Mouse (Mus musculus) right cerebral cortex, adult 18-20 months (tissue): ENCODE measurements at regions not wholly inside any gene's neighbourhood (a gene's known extent, or its start where the extent isn't known, plus 50 kb on each side); places are given as distances from the start of the nearest gene placed in this dataset.

Experiments
- DNase-seq: peaks from one replicate; pipeline ENCODE4 v3.0.0; 2022; ENCODE audit warnings: mixed read lengths

DNA sequence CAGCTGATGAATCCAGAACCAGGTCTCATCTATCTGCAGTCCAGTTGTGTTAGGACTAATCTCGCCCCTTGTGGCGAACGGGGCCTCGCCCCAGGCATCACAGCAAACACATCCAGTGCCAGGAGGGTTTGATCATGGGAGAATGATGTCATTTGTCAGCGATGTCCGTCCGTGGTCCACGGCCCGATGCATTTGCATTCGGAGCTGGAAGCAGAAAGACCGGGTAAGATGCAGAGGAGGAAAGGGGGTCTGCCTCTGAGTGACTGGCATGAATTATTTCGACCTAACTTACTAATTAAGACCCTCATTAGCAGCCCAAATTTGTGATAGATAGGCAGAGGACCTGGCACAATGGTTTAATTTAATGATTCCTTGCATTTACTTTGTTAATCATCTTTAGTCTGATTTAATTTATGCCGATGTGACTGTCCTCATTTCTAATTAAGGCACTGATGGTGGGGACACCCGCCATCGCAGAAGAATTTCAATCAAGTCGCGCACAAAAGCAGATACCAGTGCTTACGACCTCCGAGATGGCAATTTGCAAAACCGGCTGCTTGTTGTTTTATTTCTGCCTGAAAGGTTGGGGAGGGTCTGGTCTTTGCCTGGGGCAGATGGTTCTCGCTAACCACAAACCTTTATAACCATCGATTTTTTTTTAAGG is 141.9 kb downstream of the Cryba4 start:
- peak; percentile 33 for DNase-seq

GRCm38 (mm10) chr5:112120766-112121165 is 131.6 kb downstream of the Cryba4 start:
- no peak for DNase-seq

DNA sequence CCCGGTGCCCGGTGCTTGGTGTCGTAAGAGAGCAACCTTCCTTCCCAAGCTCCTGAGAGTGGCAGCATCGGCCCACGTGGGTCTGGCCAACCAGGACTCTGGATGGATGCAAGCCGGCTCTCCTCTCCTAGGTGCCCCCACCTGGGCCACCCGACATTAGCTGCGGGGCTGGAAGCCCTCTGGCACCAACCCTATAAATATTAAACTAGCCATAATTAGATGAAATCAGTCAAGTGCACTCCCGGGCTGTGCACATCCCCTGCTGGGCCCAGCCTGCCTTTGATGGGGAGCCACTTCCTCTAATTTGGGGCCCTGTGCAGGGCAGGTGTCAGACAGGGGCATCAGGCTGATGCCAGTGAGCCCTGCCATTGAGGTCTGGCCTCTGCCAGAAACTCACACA is 130.8 kb downstream of the Cryba4 start:
- DNase-seq = no peak

GRCm38 (mm10) chr5:112122581-112122980 is 129.7 kb downstream of the Cryba4 start:
- DNase-seq = no peak

DNA sequence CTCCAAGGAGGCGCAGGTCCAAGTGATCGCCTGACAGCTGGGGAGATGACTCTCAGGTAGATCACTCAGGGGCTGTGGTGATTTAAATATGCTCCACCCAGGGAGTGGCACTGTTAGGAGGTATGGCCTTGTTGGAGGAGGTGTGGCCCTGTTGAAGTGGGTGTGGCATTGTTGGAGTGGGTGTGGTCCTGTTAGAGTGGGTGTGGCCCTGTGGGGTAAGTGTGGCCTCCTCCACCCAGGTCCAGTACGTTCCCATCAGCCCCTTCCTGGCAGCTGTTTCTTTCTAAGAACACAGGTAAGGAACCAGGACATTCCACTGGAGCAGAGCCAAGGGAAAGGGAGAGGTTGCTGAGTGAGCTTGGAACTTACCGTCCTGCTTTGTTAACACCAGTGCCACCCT is 125.1 kb downstream of the Cryba4 start:
- no peak for DNase-seq

- DNase-seq = peak; percentile 9
These were observed 119.6 kb downstream of the Cryba4 start for GRCm38 (mm10) chr5:112132746-112133145.

GRCm38 (mm10) chr5:112133688-112134573 is 118.4 kb downstream of the Cryba4 start:
- DNase-seq = peak; percentile 29

DNA sequence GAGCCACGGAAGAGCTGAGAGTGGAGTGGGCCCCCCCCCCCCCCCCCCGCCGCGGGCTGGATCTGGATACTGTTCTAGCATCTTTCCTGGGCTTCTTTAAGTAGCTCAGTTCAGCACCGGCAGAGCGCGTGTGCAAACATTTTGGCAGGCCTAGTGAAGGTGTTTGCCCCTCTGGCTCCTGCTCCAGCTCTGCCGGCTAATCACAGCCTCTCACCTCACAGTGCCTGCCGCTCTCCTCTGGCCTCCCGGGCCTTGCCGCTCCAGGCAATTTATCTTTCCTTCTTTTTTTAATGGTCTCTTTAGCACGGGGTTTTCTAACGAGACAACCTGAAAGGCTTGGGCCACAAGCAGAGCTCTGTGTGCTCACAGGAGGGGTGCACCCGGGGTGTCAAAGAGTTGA is 115.7 kb downstream of the Cryba4 start:
- no peak for DNase-seq

DNA sequence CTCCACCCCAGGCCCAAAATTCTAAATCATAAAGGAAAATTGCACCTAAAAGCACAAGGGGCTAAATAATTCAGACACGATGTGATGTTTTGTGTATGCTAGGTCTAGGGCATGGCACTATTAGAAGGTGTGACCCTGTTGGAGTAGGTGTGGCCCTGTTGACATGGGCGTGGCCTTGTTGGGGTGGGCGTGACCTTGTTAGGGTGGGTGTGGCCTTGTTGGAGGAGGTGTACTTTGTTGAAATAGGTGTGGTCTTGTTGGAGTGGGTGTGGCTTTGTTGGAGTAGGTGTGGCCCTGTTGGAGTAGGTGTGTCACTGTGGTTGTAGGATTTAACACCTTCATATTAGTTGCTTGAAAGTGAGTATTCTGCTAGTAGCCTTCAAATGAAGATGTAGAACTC is 114.1 kb downstream of the Cryba4 start:
- no peak for DNase-seq

- DNase-seq = peak; percentile 78
These were observed 109.6 kb downstream of the Cryba4 start for GRCm38 (mm10) chr5:112142731-112143130.

GRCm38 (mm10) chr5:112143993-112144621 is 108.2 kb downstream of the Cryba4 start:
- no peak for DNase-seq

- DNase-seq = peak; percentile 71
These were observed 98.6 kb downstream of the Cryba4 start for GRCm38 (mm10) chr5:112153675-112154085.

GRCm38 (mm10) chr5:112154650-112155049 is 97.7 kb downstream of the Cryba4 start:
- no peak for DNase-seq

DNA sequence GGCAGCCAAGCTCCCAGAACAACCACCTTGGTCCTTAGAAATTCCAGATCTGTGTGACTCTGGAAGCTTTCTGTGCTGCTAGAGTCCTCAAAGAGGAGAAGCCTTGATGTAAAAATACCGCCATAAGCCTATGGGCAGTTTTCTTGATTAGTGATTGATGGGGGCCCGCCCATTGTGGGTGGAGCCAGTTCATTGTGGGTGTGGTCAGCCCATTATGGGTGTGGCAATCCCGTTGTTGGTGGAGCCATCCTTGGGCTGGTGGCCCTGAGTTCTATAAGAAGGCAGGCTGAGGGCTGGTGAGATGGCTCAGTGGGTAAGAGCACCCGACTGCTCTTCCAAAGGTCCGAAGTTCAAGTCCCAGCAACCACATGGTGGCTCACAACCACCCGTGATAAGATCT is 97.3 kb downstream of the Cryba4 start:
- no peak for DNase-seq

- no peak for DNase-seq
These were observed 96.3 kb downstream of the Cryba4 start for GRCm38 (mm10) chr5:112156005-112156404.

DNA sequence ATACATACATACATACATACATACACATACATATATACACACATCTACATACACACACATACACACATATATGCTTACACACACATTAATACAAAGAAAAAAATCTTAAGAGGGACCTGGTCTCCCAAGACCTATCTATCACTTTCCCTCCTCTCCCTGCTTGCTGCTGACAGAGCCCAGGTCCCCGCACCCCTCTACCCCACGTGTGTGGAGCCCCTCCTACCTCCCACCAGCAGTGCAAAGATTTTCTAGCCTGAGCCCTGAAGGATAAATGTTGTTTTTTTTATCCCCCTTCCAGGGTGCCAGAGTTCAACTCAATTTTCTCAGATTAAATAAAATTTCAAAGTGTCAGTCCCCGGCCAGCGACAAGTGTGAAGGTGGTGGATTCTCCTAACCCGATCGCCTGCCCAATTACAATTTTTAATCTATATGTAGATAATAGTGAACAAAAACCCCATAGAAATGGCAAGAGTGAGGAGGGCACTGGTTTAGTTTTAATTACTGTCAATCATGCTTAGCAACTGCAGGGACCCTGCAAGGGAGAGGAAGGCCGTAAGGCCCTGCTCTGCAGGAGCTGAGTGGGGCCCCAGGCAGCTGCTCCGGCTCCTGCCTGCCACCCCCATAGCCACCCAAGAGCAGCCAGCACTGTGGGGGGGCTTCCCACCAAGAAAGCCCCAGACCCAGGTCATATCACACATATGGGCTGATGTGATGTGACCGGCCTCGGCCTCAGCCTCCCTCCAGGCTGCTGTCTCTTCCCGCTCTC is 85.7 kb downstream of the Cryba4 start:
- no peak for DNase-seq

DNA sequence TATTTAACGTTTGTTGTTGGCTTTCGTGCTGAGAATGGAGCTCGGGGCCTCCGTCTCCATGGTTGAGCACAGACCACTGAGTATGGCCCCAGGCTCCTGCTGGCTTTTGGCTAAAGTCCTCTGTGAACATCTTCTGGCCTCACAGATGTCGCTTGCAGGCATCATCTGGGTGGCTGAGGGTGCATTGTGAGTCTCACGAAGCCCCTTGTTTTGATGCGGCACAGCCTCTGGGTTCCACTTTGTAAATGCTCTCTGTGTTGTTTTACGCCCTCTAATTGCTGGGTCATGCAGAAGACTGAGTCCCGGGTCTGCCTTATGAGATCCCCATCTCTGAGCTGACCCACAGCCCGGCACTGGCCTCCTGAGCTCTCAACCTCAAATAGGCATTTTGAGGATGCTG is 84.5 kb downstream of the Cryba4 start:
- DNase-seq = no peak

GRCm38 (mm10) chr5:112171325-112171724 is 81.0 kb downstream of the Cryba4 start:
- DNase-seq = no peak

GRCm38 (mm10) chr5:112179213-112180057 is 72.9 kb downstream of the Cryba4 start:
- DNase-seq = peak; percentile 9

- DNase-seq = no peak
These were observed 69.5 kb downstream of the Cryba4 start for GRCm38 (mm10) chr5:112182775-112183174.

DNA sequence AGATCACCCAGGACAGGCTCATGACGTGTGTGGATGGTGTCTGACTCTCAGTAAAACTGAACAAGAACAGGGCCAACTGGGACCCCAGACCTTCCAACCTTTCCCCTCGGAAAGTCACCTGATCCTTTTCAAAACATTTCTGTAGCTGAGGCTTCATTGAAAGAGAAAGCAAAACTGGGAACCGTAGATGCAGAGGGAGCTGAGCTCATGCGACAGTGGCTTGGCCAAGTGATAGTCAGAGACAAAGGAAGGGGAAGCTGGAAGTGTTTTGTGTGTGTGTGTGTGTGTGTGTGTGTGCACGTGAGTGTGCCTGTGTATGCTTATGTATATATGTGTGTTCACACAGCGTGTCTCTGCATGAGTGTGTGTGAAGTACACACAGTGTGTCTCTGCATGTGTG is 56.7 kb downstream of the Cryba4 start:
- DNase-seq = no peak
